Mouse (Mus musculus): ENCODE results near the gene Intu. TPM values are rescaled to one million over a fixed set of nuclear protein-coding genes. Genes with fewer than 3 reads are reported as not detected.

The Intu gene
- total and polyA plus RNA-seq, 3 experiments, result 1.1 to 4.0 (median 1.8) TPM

DNA sequence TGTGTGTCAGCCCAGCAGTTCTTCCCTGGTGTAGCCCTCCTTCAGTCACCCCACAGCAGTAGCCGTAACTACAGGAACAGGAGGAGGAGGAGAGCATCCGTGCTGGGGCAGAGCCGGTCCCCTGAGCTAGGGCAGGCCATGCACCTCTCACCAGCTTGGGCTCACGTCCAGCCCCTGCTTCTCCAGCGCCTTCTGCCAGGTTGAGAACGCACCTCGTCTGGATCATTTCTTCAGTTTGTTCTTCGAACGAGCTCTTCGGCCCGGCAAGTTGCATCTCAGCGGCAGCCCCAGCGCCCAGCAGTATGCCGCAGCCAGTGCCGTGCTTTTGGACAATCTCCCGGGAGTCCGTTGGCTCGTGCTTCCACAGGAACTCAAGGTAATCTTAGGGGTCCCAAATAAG, 152.1 kb downstream of the Intu start:
- DNase-seq, result no peak

DNA sequence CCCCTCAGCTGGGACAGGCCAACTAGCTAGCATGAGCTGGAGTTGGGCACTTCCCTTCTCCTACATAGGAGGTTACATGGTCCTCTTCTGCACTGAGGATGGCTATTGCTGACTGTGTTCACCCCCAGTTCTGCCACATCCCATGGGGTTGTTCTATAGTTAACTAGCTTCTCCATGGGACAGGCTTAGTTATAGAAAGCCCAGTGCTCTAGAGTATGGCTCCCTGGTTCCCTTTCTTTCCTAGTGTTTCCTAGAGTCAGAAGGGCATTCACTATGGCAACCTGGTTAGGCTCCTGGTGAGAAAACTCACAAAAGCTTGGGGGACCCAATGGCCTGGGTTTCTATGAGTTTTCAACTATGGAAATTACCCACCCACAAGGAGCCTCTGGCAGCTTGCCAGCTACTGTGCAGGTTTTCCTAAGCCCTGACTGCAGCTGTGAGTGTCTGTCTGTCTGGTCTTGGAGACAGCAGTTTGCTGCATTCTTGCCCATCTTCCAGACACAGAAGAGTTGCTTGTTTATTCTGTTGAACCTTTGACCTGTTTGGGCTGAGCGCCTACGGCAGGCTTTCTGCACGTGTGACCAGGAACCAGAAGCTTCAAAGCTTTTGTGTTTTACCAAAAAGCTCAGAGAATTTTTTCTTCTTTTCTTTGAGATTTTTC, 154.9 kb downstream of the Intu start:
- no peak for DNase-seq

DNA sequence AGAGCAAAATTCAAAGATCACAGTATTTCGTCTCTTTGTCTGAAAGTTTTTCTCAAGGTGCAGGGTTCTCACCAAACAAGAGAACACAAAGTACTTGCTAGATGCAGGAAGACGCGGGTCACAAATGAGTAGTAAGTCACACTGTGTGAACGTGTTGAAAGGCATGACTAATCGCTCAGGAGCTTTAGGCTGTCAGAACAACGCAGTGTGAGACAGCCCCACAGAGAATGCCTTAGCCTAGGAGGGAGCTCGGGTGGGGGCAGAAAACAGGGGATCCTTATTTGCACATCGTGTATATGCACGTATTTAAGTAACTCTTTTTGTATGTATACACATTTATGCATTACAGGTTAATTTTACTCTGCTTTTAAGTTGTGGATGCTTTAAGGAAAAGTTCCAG, 155.8 kb downstream of the Intu start:
- no peak for DNase-seq

DNA sequence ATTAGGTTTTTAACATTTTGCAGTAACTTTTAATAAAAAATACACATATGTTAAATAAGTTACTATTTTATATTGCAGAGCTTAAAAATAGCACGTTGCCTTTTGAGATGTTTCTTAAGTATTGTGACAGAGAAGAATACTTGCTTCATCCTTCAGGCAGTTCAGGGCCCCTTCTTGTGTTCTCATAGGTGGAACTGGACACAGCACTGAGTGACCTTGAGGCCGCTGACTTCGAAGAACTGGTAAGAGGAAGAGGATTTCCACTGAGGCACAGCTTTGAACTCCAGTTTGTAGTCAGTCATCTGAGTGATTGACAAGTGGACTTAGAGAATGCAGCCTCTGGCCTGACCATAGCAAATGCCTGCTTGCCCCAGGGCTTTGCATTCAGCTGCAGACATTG, 156.5 kb downstream of the Intu start:
- no peak for DNase-seq

DNA sequence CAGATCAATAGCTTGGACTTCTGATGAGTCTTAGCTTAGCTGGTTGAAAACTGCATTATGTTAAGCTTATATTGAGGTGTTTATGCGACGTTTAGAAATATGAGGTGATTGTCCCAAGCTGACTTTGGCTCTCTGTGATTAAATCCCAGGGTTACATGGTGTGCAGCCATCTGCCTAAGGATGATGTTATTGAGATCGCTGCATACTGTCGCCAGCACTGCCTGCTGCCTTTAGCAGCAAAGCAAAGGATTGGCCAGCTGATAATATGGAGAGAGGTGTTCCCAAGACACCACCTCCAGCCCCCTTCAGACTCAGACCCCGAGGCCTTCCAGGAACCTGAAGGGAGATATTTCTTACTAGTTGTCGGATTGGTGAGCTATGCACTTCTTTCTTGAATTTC, 160.5 kb downstream of the Intu start:
- DNase-seq, result no peak

DNA sequence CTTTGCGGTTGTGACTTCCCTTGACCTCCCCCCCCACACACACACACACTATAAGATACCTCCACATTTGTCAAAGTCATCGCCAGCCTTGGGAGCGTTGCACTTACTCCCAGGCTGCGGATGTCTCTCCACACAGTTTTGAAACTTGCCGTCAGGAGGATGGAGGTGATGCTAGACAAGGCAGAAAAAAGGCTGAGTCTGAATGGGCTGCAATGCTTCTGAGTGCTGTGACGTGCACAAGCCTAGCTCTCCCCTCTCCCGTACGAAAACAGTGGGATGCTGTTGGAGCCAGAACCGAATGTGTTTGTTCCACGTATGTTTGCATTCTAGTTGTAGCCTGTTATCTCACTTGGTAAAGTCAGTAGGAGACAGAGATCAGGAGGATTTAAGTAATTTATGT, 162.3 kb downstream of the Intu start:
- no peak for DNase-seq

DNA sequence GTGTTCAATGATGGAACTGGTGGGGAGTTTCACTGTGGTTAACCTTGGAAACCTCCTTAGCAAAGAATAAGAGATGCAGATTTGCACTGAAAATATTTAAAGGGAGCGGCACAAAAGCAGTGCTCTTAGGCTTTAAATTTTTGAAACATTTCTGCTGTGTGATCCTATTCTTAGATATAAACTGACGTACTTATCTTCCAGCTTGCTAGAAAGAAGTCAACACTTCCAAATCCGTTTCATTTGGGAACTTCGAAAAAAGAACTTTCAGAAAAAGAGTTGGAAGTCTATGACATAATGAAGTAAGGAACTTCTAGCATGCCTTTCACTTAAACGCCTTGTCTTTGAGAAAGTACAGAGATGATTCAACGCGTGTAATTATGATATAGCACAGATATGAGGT, 162.9 kb downstream of the Intu start:
- DNase-seq, result no peak

DNA sequence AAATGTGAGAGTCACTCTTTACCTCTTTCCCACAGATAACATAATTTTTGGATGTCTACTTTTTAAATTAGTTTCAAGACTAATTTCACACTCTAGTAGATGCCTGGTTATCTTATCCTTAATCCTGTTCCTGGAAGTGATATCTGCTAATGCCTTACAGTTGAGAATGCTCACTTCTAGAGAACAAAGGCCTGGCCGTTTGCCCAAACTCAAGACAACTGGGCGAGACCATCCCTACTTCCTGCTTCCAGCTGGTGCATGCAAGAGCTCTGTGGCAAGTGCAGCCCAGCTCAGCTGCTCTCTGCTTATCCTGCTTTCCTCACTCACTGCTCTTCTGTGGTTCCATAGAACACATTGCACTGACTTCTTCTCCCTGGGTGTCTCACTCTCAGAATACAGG, 163.4 kb downstream of the Intu start:
- no peak for DNase-seq

DNA sequence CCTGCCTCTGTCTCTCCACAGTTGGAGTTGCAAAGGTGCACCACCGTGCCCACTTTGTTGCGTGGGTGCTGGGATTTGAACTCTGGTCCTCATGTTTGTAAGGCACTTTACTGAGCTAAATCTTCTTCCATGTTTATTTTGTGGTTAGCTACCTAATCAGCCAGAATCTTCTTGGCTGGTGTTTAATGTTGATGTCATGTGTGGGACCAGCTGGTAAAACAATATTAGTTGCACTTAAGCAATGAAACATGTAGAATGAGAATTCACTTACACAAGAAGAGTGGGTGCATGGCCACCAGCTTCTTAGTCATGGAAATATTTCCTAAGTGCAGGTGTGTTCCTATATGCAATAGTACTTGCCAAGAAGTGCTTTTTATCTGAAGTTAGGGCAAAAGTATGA, 164.1 kb downstream of the Intu start:
- no peak for DNase-seq

DNA sequence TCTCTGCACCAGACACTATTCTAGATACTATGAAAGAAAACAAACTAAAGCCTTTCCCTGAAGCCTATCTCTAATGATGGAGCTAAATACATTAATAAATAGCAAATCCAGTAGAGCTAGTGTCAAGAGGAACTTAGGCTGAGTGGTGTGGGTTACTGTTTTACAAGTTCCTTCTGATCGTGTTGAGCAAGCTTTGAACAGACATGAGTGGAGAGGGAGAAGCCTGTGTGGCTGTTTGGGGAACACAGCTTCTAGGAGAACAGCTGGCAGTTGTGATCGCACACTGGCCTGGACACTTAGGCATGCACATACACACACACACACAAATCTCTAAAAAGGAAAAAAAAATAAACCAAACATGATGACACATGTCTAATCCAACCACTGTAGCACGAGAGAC, 167.7 kb downstream of the Intu start:
- no peak for DNase-seq

DNA sequence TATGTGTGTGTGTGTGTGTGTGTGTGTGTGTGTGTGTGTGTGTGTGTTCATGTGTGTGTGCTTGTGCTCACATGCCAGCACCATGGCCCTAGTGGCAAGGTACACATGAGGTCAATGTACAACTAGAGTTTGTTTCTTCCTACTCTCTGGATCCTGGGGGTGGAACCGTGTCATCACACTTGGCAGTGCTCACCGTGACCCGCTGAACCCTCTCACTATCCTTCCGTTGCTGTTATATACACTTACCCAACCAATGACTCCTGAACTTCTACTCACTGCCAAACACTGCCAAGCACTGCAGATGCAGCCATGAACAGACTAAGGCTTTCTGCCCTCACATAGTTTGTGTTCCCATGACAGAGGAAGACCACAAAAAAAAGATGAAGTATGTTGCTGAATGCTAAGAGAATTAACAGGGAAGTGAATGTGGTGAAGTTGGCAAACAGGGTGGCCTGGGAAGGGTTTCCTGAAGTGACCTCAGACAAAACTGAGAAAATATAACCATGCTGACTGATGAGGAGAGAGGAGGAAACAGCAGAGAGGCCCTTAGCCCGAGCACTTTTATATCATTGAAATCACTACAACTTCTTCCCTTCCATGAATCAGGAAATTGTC, 173.8 kb downstream of the Intu start:
- DNase-seq, result no peak

DNA sequence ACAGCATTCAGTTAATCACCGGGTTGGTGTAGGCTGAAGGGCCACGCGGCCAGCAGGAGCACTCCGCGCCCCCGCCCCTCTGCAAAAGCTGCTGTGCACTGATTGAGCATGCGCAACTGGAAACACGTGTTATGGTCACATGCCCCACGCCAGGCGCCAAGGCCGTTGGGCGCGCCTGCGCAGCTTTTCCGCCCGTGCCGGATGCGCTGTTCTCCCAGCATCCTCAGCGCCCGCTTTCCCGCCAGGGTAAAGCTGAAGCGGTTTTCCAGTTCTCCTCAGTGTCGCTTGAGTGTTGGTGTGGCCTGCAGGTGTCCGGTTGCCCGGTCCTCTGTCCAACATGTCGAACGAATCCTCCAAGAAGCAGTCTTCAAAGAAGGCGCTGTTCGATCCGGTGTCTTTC, 177.6 kb downstream of the Intu start, which contains the start of gene Slc25a31:
TSS of gene Slc25a31 (plus strand) at position 201 of the 400 bp plus-strand sequence.
- no peak for DNase-seq

DNA sequence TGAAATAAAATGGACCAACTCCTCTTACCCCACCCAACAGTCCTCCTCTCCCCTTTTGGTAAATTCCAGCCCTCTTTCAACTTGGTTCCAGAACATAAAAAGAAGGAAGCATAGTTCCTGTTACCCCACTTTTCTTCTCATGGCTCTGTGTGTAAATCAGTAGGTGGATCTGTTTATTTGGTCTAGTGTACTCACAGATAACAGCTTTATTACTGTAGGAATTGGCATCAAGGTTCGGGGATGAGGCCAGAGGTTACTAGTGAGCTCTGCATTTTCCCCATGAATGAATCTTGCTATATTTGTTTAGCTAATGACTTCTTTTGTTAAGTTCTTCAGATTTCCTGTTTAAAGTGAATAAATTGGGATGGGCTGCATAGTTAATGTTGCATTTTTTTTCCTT, 185.0 kb downstream of the Intu start:
- DNase-seq, result no peak

DNA sequence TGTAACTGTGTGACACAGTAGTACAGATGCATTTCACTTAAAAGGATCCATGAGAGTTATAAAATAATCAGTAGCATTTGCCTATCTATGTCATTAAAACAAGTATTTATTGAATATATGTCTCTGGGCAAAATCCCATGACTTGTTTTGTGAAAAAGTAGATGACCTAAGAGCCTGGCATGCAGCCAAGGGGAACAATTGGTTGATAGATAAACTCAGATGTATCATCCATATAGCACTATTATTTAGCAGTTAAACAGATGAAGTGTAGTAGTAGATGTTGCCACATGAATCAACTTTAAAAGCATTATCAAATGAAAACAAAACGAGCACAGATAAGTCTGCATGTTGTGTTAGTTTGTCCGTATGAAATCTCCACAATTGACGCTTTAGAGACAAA, 187.9 kb downstream of the Intu start:
- no peak for DNase-seq

DNA sequence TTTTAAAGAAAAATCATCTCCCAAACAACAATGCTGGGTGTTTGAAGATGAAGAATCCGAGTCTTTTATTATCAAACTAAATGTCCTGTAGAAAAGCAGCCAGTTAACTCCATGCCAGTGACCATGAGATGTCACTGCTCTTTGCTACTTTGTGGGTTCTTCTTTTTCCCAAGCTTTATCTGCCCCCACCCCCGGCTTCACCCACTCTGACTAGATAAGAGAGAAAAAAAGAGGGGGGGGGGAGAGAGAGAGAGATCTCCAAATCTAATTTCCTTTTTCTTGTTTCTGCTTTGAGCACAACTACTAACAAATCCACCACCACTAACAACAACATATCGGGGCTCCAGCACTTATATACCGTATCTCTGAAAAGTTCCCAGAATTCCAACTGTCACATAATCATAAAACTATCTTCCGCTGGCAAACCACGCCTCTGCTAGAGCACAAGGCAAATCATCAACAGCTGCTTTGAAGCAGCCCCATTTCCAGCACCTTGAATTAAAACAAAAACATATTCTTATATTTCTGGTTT, 207.4 kb downstream of the Intu start:
- DNase-seq, result no peak

DNA sequence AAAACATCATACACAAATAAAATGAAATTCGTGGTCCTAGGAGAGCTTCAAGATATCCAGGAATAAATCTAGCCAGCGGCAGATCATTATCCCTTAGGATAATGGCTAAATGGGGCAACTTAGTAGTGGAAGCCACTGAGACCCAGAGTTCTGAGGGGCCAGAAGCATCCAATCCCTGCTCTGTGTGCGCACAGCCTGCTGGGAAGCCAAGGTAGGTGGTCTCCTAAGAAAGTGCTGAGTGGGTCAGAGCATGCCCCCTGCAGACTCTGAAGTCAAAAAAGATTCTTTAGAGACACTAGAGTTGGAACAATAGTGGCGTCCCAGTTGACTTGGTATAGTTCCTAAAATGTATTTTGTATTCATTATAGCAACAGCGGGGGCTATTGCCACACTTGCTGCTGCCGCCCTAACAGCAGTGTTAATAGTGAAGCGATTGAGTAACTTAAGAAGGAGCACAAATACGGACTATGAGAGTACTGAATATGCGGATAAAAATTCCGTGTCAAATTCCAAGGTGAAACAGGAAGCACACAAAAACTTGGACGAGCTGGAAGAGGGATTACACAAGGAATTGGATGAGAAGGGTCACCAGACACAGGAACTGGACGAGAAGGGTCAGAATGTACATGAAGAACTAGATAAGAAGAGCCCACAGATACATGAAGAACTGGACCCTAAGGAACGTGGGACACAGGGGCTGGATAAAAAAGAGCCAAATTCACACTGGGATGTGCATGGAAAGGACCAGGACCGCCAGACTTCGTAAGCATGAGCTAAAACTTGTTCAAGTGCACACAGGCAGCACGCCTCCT, 213.1 kb downstream of the Intu start, which contains the start of gene Hspa4l:
TSS of gene Hspa4l (plus strand) at position 472 of the 812 bp plus-strand sequence.
- peak; percentile 1 for DNase-seq

DNA sequence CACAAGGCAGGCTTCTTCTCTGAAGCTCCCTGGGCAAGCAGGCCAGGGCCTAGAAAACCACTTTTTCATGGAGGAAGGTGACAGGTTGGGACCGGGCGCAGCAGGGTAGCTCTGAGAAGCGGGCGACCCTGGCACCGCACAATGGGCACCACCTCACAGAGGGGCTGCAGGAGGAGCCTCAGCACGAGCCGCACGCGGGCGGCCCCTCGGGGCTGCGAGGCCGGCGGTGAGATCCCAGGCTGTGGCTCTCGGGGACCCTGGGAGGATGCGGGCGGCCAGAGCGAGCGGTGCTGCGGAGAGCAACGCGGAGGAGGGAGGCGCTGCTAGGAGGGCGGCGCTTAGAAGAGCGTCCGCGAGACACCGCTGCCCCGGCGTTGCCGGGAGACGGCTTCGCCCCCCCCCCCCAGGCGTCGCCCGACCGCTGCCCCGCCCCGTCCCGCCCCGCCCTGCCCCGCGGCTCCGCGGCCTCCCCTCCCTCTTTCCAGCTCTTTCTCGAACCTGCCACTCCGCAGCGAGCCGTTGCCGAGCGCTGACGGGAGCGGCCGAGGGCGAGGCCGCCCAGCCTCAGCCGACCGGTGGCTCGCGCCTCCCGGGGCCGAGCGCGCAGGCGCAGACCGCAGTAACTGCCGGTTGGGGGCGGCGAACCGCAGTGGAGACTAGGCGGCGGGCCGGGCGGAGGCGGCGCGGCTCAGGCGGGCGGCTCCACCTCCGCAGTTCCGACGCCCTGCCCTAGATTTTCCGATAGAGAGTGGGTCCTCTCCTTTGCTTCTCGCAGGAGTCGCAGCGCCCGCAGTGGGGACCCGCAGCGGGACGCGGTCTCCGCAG, 214.0 kb downstream of the Intu start:
- peak; percentile 98 for DNase-seq

DNA sequence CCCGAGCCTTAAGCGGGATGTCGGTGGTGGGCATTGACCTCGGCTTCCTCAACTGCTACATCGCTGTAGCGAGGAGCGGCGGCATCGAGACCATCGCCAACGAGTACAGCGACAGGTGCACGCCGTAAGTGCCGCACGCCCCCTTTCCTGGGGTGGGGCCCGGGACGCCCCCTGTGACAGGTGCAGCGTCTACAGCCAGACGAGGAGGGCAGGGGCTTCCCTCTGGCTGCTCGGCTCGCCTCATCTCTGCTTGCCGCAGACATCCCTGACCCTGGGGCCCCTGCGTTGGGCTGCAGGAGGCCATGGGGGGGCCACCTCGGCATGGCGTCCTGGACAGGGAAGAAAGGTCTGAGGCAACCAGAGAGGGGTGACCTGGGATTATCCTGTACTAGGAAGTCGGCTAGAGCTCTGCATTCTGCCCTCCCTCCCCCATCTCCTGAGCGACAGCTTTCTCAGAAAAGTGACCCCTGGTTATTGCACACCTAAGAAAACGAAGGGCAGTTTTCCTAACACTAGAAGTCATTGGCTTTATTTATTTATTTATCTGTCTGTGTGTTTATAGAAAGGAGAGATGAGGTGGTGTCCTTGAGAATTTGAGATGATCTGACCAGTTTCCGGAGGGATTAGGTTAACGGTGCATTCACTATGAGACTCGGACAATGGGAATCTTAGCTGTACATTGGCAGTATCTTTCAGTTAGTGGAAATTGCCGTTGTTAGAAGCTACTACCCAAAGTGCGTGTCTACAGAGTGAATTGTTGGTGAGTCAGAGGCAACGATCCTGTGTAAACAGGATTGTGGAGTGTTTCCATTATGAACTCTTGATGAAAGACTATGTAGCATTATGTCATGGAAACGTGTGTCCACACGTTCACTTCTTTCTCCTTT, 214.8 kb downstream of the Intu start:
- peak; percentile 47 for DNase-seq

Measured in adrenal gland, adult 2 months (tissue).